Mouse (Mus musculus) neural tube, embryonic 12.5 days (tissue): ENCODE data around the gene Lmo4. TPM values are rescaled to one million over a fixed set of nuclear protein-coding genes. Genes with fewer than 3 reads are reported as not detected.

ENCODE experiments used
- ATAC-seq: fragments of 200-750 bp; cut with Nextera tagmentation; 2 replicates; pipeline ENCODE4 v1.8.0; 2017; ENCODE audit warnings: low read depth, mild to moderate bottlenecking, moderate TSS enrichment, moderate library complexity; ENCODE audit not compliant: low FRiP score
- H3K27ac ChIP-seq: fragments of 300-500 bp; sonication (generic); 2 replicates; pipeline ENCODE4 v1.5.1; 2016
- H3K27me3 ChIP-seq: fragments of 300-500 bp; sonication (generic); replicated peaks from 2 replicates; pipeline ENCODE4 v1.6.1; 2016; ENCODE audit warnings: mild to moderate bottlenecking
- H3K36me3 ChIP-seq: fragments of 300-500 bp; sonication (generic); 2 replicates; pipeline ENCODE4 v1.6.1; 2016; ENCODE audit warnings: mild to moderate bottlenecking
- H3K4me1 ChIP-seq: fragments of 300-500 bp; sonication (generic); 2 replicates; pipeline ENCODE4 v1.6.1; 2016
- H3K4me2 ChIP-seq: fragments of 300-500 bp; sonication (generic); replicated peaks from 2 replicates; pipeline ENCODE4 v1.6.1; 2016; ENCODE audit warnings: mild to moderate bottlenecking
- H3K4me3 ChIP-seq: fragments of 300-500 bp; sonication (generic); 2 replicates; pipeline ENCODE4 v1.5.1; 2016
- H3K9ac ChIP-seq: fragments of 300-500 bp; sonication (generic); 2 replicates; pipeline ENCODE4 v1.6.1; 2016; ENCODE audit warnings: mild to moderate bottlenecking
- H3K9me3 ChIP-seq: fragments of 300-500 bp; sonication (generic); 2 replicates; pipeline ENCODE4 v1.6.1; 2016; ENCODE audit warnings: mild to moderate bottlenecking
- WGBS: fragments of 180-500 bp; shearing (Covaris S2); methylation state at CpG from one replicate; pipeline ENCODE4 v1.1.7; 2016; 5-methylcytosine and 5-hydroxymethylcytosine counted together
- polyA plus RNA-seq: library from polyadenylated mRNA; unstranded; fragments of >200 nt; fragmentation: Nextera tagmentation; extraction: Ambion mirVana; gene quantifications from 2 replicates; pipeline ENCODE4 v1.2.1, GENCODE M21; 2016

The Lmo4 gene
- polyA plus RNA-seq, 1 experiment from 2014 or later = 53.3 TPM

DNA sequence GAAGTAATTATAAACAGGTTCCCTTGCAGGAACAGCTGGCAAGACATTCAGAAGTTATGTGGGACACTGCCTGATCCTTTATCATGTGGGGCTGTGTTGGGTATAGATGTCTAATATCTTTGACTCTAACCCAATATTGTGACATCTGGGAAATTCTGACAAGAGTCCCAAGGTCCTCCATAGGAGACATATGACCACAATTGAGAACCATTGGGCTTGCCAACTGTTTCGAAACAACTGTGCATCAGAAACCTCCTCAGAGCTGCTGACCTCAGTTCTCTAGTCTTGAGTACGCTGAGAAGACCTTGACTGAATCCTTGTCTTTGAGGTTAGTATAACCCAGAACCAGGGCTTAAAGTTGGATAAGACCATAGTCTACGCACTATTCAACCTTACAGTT lies 66.4 kb downstream of the Lmo4 start:
- Histone ChIP-seq H3K27me3 (no peaks in the 10 kb centered on the region), H3K9ac (no peak overlapping the region), H3K27ac (no peak overlapping the region), H3K4me1 (no peaks in the 10 kb centered on the region), H3K9me3 (no peaks in the 10 kb centered on the region), H3K4me2 (no peak overlapping the region), H3K4me3 (no peak overlapping the region), H3K36me3 (no peaks in the 10 kb centered on the region)
- 92% methylated on average over 3 of the region's 3 CpGs for WGBS
- no peak for ATAC-seq
